Mouse (Mus musculus): ENCODE data around the gene Gm21294.
"Not testable (repeated sequence)": the region's sequence is repeated elsewhere in the genome, so short reads cannot be mapped to it uniquely, and the experiment has no call there.

Gene Gm21294

GRCm38 (mm10) chrY:89052506-89052905 is at the start of gene Gm21294:
Gm21294 (plus strand) TSS chrY:89052806.
- not testable (repeated sequence) for DNase-seq

- DNase-seq, result peak; percentile 1 to 12
These were observed 73.6 kb downstream of the Gm21294 start for GRCm38 (mm10) chrY:89126246-89126645.
